ENCODE assay signal across 12 mouse cellular contexts in genomic region chr11:5502351-5503051, GRCm38 (mm10). TPM values are rescaled to one million over a fixed set of nuclear protein-coding genes. Genes with fewer than 3 reads are reported as not detected.
DNase-seq lines count a peak whose midpoint lies in the region; ATAC-seq and TF ChIP-seq lines count a peak whose summit lies in the region.
"Had no signal": no experiment of that assay in that cellular context is flagged by ENCODE, and none has a peak within 500 bp of the region (broad histone marks: within the 10 kb centered on the region; RNA-seq: fewer than 3 reads in every experiment).

No protein-coding gene starts in this region.

- no peak overlapping the region for H3K9ac ChIP-seq in ES-E14 (ENCODE audit: insufficient read depth, low read depth, low read length, poor library complexity, severe bottlenecking)
- H3K9ac ChIP-seq: forebrain, postnatal 0 days; neural tube, embryonic 15.5 days had no signal

- no peak overlapping the region for H3K4me3 ChIP-seq in ES-E14 (ENCODE audit: insufficient read depth in 1 of 2, low read depth in 1 of 2, low read length in 2 of 2, poor library complexity in 1 of 2, severe bottlenecking in 1 of 2)
- H3K4me3 ChIP-seq: left cerebral cortex, adult 2 months; neural tube, embryonic 15.5 days had no signal

- in situ Hi-C loops in ES-E14 (cut with MboI; ENCODE audit: low sequenced_read_pairs in 2 of 2, unreplicated experiment in 2 of 2) = no loop called here

- no peak for DNase-seq in frontal cortex, postnatal 36 days (ENCODE audit: low spot score in 2 of 2)
- no peak for DNase-seq in ES-E14 (ENCODE audit: low read depth, low spot score)
- peak; percentile 97 for DNase-seq in gonadal fat pad, adult 2 months (ENCODE audit: low read depth)
- DNase-seq in lung, postnatal 4 days = peak; percentile 56 to 58
- no peak for DNase-seq in T-cell, adult 2 months (ENCODE audit: low spot score)
- DNase-seq in heart, adult 9 months (ENCODE audit: low spot score in 2 of 2) = no peak
- DNase-seq: forebrain, postnatal 0 days; kidney, adult 11 months had no signal

- H3K9me3 ChIP-seq in ES-E14 (ENCODE audit: control insufficient read depth, insufficient read depth, low read depth, low read length) = no peaks in the 10 kb centered on the region
- H3K9me3 ChIP-seq: neural tube, embryonic 15.5 days had no signal

- H3K36me3 ChIP-seq in ES-E14 (ENCODE audit: control insufficient read depth, insufficient read depth, low read length, poor library complexity, severe bottlenecking) = no peaks in the 10 kb centered on the region
- H3K36me3 ChIP-seq: neural tube, embryonic 15.5 days had no signal

- peaks cover 10 to 23% of the 10 kb centered on the region in 2 experiments for H3K4me1 ChIP-seq in ES-E14 (ENCODE audit: control insufficient read depth in 2 of 2, insufficient read depth in 2 of 2, low read length in 2 of 2, poor library complexity in 1 of 2)
- H3K4me1 ChIP-seq: neural tube, embryonic 15.5 days had no signal

- H3K27ac ChIP-seq in ES-E14 (ENCODE audit: insufficient read depth, low read depth, low read length, poor library complexity, severe bottlenecking) = peak overlapping the region; percentile 3; the same call in 1 of the 2 replicates
- H3K27ac ChIP-seq: left cerebral cortex, adult 2 months; neural tube, embryonic 15.5 days had no signal

- ATAC-seq in frontal cortex, adult (ENCODE audit: low TSS enrichment) = 0 out of 2 replicates have a peak, but pooled peaks have one; percentile 23
- no peak for ATAC-seq in inflammation-experienced regulatory T-cells, adult 6 months
- ATAC-seq: forebrain, postnatal 0 days had no signal

TF ChIP-seq in ES-E14, 5 proteins besides CTCF, POLR2A, EP300 and RAD21:
- TF ChIP-seq CHD2 (IDR thresholded peaks at IDR 0.05; ENCODE audit: low read depth, low read length) (no peak), MAFK (IDR thresholded peaks at IDR 0.05; ENCODE audit: insufficient read depth, low read depth, low read length) (no peak), ZC3H11A (IDR thresholded peaks at IDR 0.05; ENCODE audit: borderline replicate concordance, low read depth, low read length) (no peak)
TF ChIP-seq in ES-E14: peak in this region for 0.

RNA-seq across cellular contexts. Expression of gene Xbp1, which starts 18.0 kb away (rescaled TPM):
- 143 and 195 TPM in 2 replicates for total RNA-seq in ES-E14 (2012; rRNA removed)
- polyA plus RNA-seq in gonadal fat pad, adult 2 months (2012; rRNA removed) = 120 and 157 TPM in 2 replicates
- 10 to 100 TPM; 41.8 to 48.9 (median 45.0) TPM for polyA plus RNA-seq in inflammation-experienced regulatory T-cells, adult 6 months (2017; shearing (Covaris generic))

RNA-seq across cellular contexts. Expression of gene Ccdc117, which starts 39.5 kb away (rescaled TPM):
- total RNA-seq in ES-E14 (2012; rRNA removed) = 24.2 and 27.4 TPM in 2 replicates
- 5.8 and 7.2 TPM in 2 replicates for polyA plus RNA-seq in gonadal fat pad, adult 2 months (2012; rRNA removed)
- polyA plus RNA-seq in inflammation-experienced regulatory T-cells, adult 6 months (2017; shearing (Covaris generic)) = 1 to 10 TPM; 3.3 to 5.9 (median 3.6) TPM

RNA-seq across cellular contexts. Expression of gene Znrf3, which starts 57.9 kb away (rescaled TPM):
- total RNA-seq in ES-E14 (2012; rRNA removed) = 15.4 and 19.1 TPM in 2 replicates
- 7.2 and 10.2 TPM in 2 replicates for polyA plus RNA-seq in gonadal fat pad, adult 2 months (2012; rRNA removed)
- 10 to 100 TPM in 2 of 3 experiments, 1 to 10 TPM in 1; 3.3 to 19.8 (median 17.3) TPM for polyA plus RNA-seq in inflammation-experienced regulatory T-cells, adult 6 months (2017; shearing (Covaris generic))

Comparison
In these comparisons a context has a peak if more than half of its experiments do, and no peak if none do; other contexts are left out.
1. DNase-seq: peak in gonadal fat pad, adult 2 months (single experiment) and lung, postnatal 4 days (2 of 2); none in frontal cortex, postnatal 36 days (0 of 2), ES-E14 (single experiment), T-cell, adult 2 months (single experiment) and heart, adult 9 months (0 of 2).